Mouse (Mus musculus): ENCODE results near the gene C9orf72. TPM values are rescaled to one million over a fixed set of nuclear protein-coding genes. Genes with fewer than 3 reads are reported as not detected.

Gene C9orf72
- polyA plus RNA-seq, 1 experiment from 2014 or later = 11.7 TPM

- DNase-seq (ENCODE audit: low spot score) = no peak
- no peak overlapping the region for H3K27ac ChIP-seq (ENCODE audit: low read depth)
- 0 out of 2 replicates have a peak, but pooled peaks cover 4% of the 10 kb centered on the region for H3K4me1 ChIP-seq (replicated peaks; ENCODE audit: control insufficient read depth, insufficient read depth, low read length)
- no peaks in the 10 kb centered on the region for H3K27me3 ChIP-seq (replicated peaks; ENCODE audit: control insufficient read depth, insufficient read depth, low read length)
- no peak overlapping the region for H3K4me2 ChIP-seq (ENCODE audit: low read length)
- WGBS = 90% methylated on average over 2 of the region's 2 CpGs
- no peak overlapping the region for H3K9ac ChIP-seq (ENCODE audit: low read length)
- no peaks in the 10 kb centered on the region for H3K9me3 ChIP-seq (ENCODE audit: control insufficient read depth, low read length)
- no peaks in the 10 kb centered on the region for H3K36me3 ChIP-seq (ENCODE audit: control insufficient read depth, insufficient read depth, low read length)
- no peak for ATAC-seq (replicated peaks; ENCODE audit: low FRiP score, low TSS enrichment, low read depth)
- H3K4me3 ChIP-seq (ENCODE audit: low read depth, low read length) = no peak overlapping the region
Measured at GRCm38 (mm10) chr4:35172471-35172870, 53.5 kb downstream of the C9orf72 start.

GRCm38 (mm10) chr4:35169571-35170125 lies 56.3 kb downstream of the C9orf72 start:
- DNase-seq (ENCODE audit: low spot score) (peak; percentile 56), ATAC-seq (replicated peaks; ENCODE audit: low FRiP score, low TSS enrichment, low read depth) (no peak)
- Histone ChIP-seq H3K4me3 (ENCODE audit: low read depth, low read length) (no peak overlapping the region), H3K9me3 (ENCODE audit: control insufficient read depth, low read length) (no peaks in the 10 kb centered on the region), H3K27ac (ENCODE audit: low read depth) (no peak overlapping the region), H3K9ac (ENCODE audit: low read length) (no peak overlapping the region), H3K4me1 (replicated peaks; ENCODE audit: control insufficient read depth, insufficient read depth, low read length) (0 out of 2 replicates have a peak, but pooled peaks cover 4% of the 10 kb centered on the region), H3K4me2 (ENCODE audit: low read length) (no peak overlapping the region), H3K36me3 (ENCODE audit: control insufficient read depth, insufficient read depth, low read length) (no peaks in the 10 kb centered on the region), H3K27me3 (replicated peaks; ENCODE audit: control insufficient read depth, insufficient read depth, low read length) (no peaks in the 10 kb centered on the region)
- 54% methylated on average over 13 of the region's 13 CpGs for WGBS

GRCm38 (mm10) chr4:35167855-35168254 lies 58.1 kb downstream of the C9orf72 start:
- no peaks in the 10 kb centered on the region for H3K36me3 ChIP-seq (ENCODE audit: control insufficient read depth, insufficient read depth, low read length)
- ATAC-seq (replicated peaks; ENCODE audit: low FRiP score, low TSS enrichment, low read depth) (no peak), DNase-seq (ENCODE audit: low spot score) (no peak)
- H3K9ac ChIP-seq (ENCODE audit: low read length) = no peak overlapping the region
- no peak overlapping the region for H3K27ac ChIP-seq (ENCODE audit: low read depth)
- no peak overlapping the region for H3K4me3 ChIP-seq (ENCODE audit: low read depth, low read length)
- WGBS = 67% methylated on average over 5 of the region's 5 CpGs
- H3K27me3 ChIP-seq (replicated peaks; ENCODE audit: control insufficient read depth, insufficient read depth, low read length) = no peaks in the 10 kb centered on the region
- H3K4me1 ChIP-seq (replicated peaks; ENCODE audit: control insufficient read depth, insufficient read depth, low read length) = 0 out of 2 replicates have a peak, but pooled peaks cover 4% of the 10 kb centered on the region
- H3K4me2 ChIP-seq (ENCODE audit: low read length) = no peak overlapping the region
- H3K9me3 ChIP-seq (ENCODE audit: control insufficient read depth, low read length) = no peaks in the 10 kb centered on the region

- no peaks in the 10 kb centered on the region for H3K36me3 ChIP-seq (ENCODE audit: control insufficient read depth, insufficient read depth, low read length)
- no peaks in the 10 kb centered on the region for H3K9me3 ChIP-seq (ENCODE audit: control insufficient read depth, low read length)
- no peaks in the 10 kb centered on the region for H3K27me3 ChIP-seq (replicated peaks; ENCODE audit: control insufficient read depth, insufficient read depth, low read length)
- no peak overlapping the region for H3K4me3 ChIP-seq (ENCODE audit: low read depth, low read length)
- no peak overlapping the region for H3K4me2 ChIP-seq (ENCODE audit: low read length)
- 72% methylated on average over 3 of the region's 3 CpGs for WGBS
- H3K9ac ChIP-seq (ENCODE audit: low read length) = no peak overlapping the region
- 0 out of 2 replicates have a peak, but pooled peaks cover 4% of the 10 kb centered on the region for H3K4me1 ChIP-seq (replicated peaks; ENCODE audit: control insufficient read depth, insufficient read depth, low read length)
- ATAC-seq (replicated peaks; ENCODE audit: low FRiP score, low TSS enrichment, low read depth) (peak; percentile 55; the same call in 1 of the 2 replicates), DNase-seq (ENCODE audit: low spot score) (no peak)
- no peak overlapping the region for H3K27ac ChIP-seq (ENCODE audit: low read depth)
Measured at GRCm38 (mm10) chr4:35165947-35166346, 60.0 kb downstream of the C9orf72 start.

- WGBS = 87% methylated on average over 2 of the region's 2 CpGs
- H3K4me1 ChIP-seq (replicated peaks; ENCODE audit: control insufficient read depth, insufficient read depth, low read length) = 0 out of 2 replicates have a peak, but pooled peaks cover 2% of the 10 kb centered on the region
- DNase-seq (ENCODE audit: low spot score) (no peak), ATAC-seq (replicated peaks; ENCODE audit: low FRiP score, low TSS enrichment, low read depth) (no peak)
- H3K27me3 ChIP-seq (replicated peaks; ENCODE audit: control insufficient read depth, insufficient read depth, low read length) = no peaks in the 10 kb centered on the region
- H3K4me2 ChIP-seq (ENCODE audit: low read length) = no peak overlapping the region
- no peak overlapping the region for H3K27ac ChIP-seq (ENCODE audit: low read depth)
- H3K36me3 ChIP-seq (ENCODE audit: control insufficient read depth, insufficient read depth, low read length) = no peaks in the 10 kb centered on the region
- H3K9me3 ChIP-seq (ENCODE audit: control insufficient read depth, low read length) = no peaks in the 10 kb centered on the region
- H3K4me3 ChIP-seq (ENCODE audit: low read depth, low read length) = no peak overlapping the region
- no peak overlapping the region for H3K9ac ChIP-seq (ENCODE audit: low read length)
Measured at GRCm38 (mm10) chr4:35165275-35165674, 60.7 kb downstream of the C9orf72 start.

- Histone ChIP-seq H3K4me2 (ENCODE audit: low read length) (peak overlapping the region; percentile 88; the same call in 1 of the 2 replicates), H3K4me1 (replicated peaks; ENCODE audit: control insufficient read depth, insufficient read depth, low read length) (peaks cover 14% of the 10 kb centered on the region; the same call in 1 of the 2 replicates), H3K27ac (ENCODE audit: low read depth) (no peak overlapping the region), H3K9ac (ENCODE audit: low read length) (no peak overlapping the region), H3K4me3 (ENCODE audit: low read depth, low read length) (no peak overlapping the region), H3K9me3 (ENCODE audit: control insufficient read depth, low read length) (no peaks in the 10 kb centered on the region), H3K36me3 (ENCODE audit: control insufficient read depth, insufficient read depth, low read length) (no peaks in the 10 kb centered on the region), H3K27me3 (replicated peaks; ENCODE audit: control insufficient read depth, insufficient read depth, low read length) (no peaks in the 10 kb centered on the region)
- 69% methylated on average over 11 of the region's 11 CpGs for WGBS
- no peak for DNase-seq (ENCODE audit: low spot score)
- ATAC-seq (replicated peaks; ENCODE audit: low FRiP score, low TSS enrichment, low read depth) = no peak
Measured at GRCm38 (mm10) chr4:35157815-35158214, 68.2 kb downstream of the C9orf72 start.

GRCm38 (mm10) chr4:35156751-35157611 lies 69.0 kb downstream of the C9orf72 start, which contains the start of gene Mob3b:
Gene Mob3b, minus strand, starts transcription at chr4:35157484.
- peak within 1 kb of the TSS; percentile 71 for H3K9ac ChIP-seq (ENCODE audit: low read length)
- peak; percentile 95 for DNase-seq (ENCODE audit: low spot score)
- H3K4me1 ChIP-seq (replicated peaks; ENCODE audit: control insufficient read depth, insufficient read depth, low read length) = peaks cover 14% of the 10 kb centered on the region; the same call in 1 of the 2 replicates
- peak within 1 kb of the TSS; percentile 72 for H3K4me3 ChIP-seq (ENCODE audit: low read depth, low read length)
- peak within 1 kb of the TSS; percentile 88 for H3K27ac ChIP-seq (ENCODE audit: low read depth)
- WGBS = 1% methylated on average over 50 of the region's 50 CpGs
- H3K4me2 ChIP-seq (ENCODE audit: low read length) = peak within 1 kb of the TSS; percentile 88
- H3K9me3 ChIP-seq (ENCODE audit: control insufficient read depth, low read length) = no peaks in the 10 kb centered on the region
- peak; percentile 81 for ATAC-seq (replicated peaks; ENCODE audit: low FRiP score, low TSS enrichment, low read depth)
- no peaks in the 10 kb centered on the region for H3K36me3 ChIP-seq (ENCODE audit: control insufficient read depth, insufficient read depth, low read length)
- H3K27me3 ChIP-seq (replicated peaks; ENCODE audit: control insufficient read depth, insufficient read depth, low read length) = no peaks in the 10 kb centered on the region

GRCm38 (mm10) chr4:35156149-35156611 lies 69.8 kb downstream of the C9orf72 start:
- Histone ChIP-seq H3K9me3 (ENCODE audit: control insufficient read depth, low read length) (no peaks in the 10 kb centered on the region), H3K4me2 (ENCODE audit: low read length) (peak overlapping the region; percentile 88), H3K9ac (ENCODE audit: low read length) (peak overlapping the region; percentile 71), H3K27me3 (replicated peaks; ENCODE audit: control insufficient read depth, insufficient read depth, low read length) (no peaks in the 10 kb centered on the region), H3K4me1 (replicated peaks; ENCODE audit: control insufficient read depth, insufficient read depth, low read length) (peaks cover 14% of the 10 kb centered on the region; the same call in 1 of the 2 replicates), H3K36me3 (ENCODE audit: control insufficient read depth, insufficient read depth, low read length) (no peaks in the 10 kb centered on the region), H3K27ac (ENCODE audit: low read depth) (peak overlapping the region; percentile 88), H3K4me3 (ENCODE audit: low read depth, low read length) (peak overlapping the region; percentile 72)
- WGBS = under 1% methylated on average over 26 of the region's 26 CpGs
- DNase-seq (ENCODE audit: low spot score) (peak; percentile 83), ATAC-seq (replicated peaks; ENCODE audit: low FRiP score, low TSS enrichment, low read depth) (peak; percentile 53)
